Mouse (Mus musculus) lung, postnatal 25 days (tissue): ENCODE results near the gene Krtap1-4.
A peak's percentile ranks its signal among the peaks of the same experiment; 100 is the strongest.
"Not testable (repeated sequence)": the region's sequence is repeated elsewhere in the genome, so short reads cannot be mapped to it uniquely, and the experiment has no call there.

Source experiments
- DNase-seq: peaks from one replicate; pipeline ENCODE4 v3.0.0; 2022; ENCODE audit warnings: low spot score

The Krtap1-4 gene

GRCm38 (mm10) chr11:99583245-99583704 is at the start of gene Krtap1-4:
Gene Krtap1-4 (minus strand): TSS chr11:99583654.
- DNase-seq = no peak

- DNase-seq = no peak
Observed at GRCm38 (mm10) chr11:99630890-99631289, 47.4 kb upstream of the Krtap1-4 start.

- DNase-seq = no peak
Observed at GRCm38 (mm10) chr11:99628138-99628537, 44.7 kb upstream of the Krtap1-4 start, which contains the start of gene Krtap4-1. Gene Krtap4-1 (minus strand): TSS chr11:99628238.

GRCm38 (mm10) chr11:99620335-99620734 is 36.9 kb upstream of the Krtap1-4 start, which contains the start of gene Gm11562:
Gene Gm11562 (minus strand): TSS chr11:99620435.
- DNase-seq = no peak

GRCm38 (mm10) chr11:99614796-99615363 is 31.4 kb upstream of the Krtap1-4 start, which contains the start of gene Krtap2-4:
Gene Krtap2-4 (minus strand): TSS chr11:99614846.
- DNase-seq = no peak

- not testable (repeated sequence) for DNase-seq
Observed at GRCm38 (mm10) chr11:99610089-99610488, 26.6 kb upstream of the Krtap1-4 start, which contains the start of gene Gm11937. Gene Gm11937 (minus strand): TSS chr11:99610189.

GRCm38 (mm10) chr11:99609126-99609525 is 25.7 kb upstream of the Krtap1-4 start:
- no peak for DNase-seq

GRCm38 (mm10) chr11:99603208-99603607 is 19.8 kb upstream of the Krtap1-4 start, which contains the start of gene Gm11938:
Gene Gm11938 (minus strand): TSS chr11:99603308.
- not testable (repeated sequence) for DNase-seq

- not testable (repeated sequence) for DNase-seq
Observed at GRCm38 (mm10) chr11:99597742-99598141, 14.3 kb upstream of the Krtap1-4 start, which contains the start of gene Krtap9-3. Gene Krtap9-3 (minus strand): TSS chr11:99598105.

GRCm38 (mm10) chr11:99590981-99591380 is 7.5 kb upstream of the Krtap1-4 start, which contains the start of gene Krtap1-3:
Gene Krtap1-3 (minus strand): TSS chr11:99591339.
- DNase-seq = no peak

- DNase-seq = no peak
Observed at GRCm38 (mm10) chr11:99585096-99585495, 1.6 kb upstream of the Krtap1-4 start.

- peak; percentile 7 for DNase-seq
Observed at GRCm38 (mm10) chr11:99581564-99581963, 1.9 kb downstream of the Krtap1-4 start.

GRCm38 (mm10) chr11:99581051-99581450 is 2.4 kb downstream of the Krtap1-4 start:
- no peak for DNase-seq

- no peak for DNase-seq
Observed at GRCm38 (mm10) chr11:99580636-99581035, 2.8 kb downstream of the Krtap1-4 start, which contains the start of gene Krtap1-5. Gene Krtap1-5 (minus strand): TSS chr11:99581016.

- DNase-seq = peak; percentile 79
Observed at GRCm38 (mm10) chr11:99574106-99574505, 9.3 kb downstream of the Krtap1-4 start.

GRCm38 (mm10) chr11:99573164-99573563 is 10.3 kb downstream of the Krtap1-4 start:
- DNase-seq = no peak

GRCm38 (mm10) chr11:99566530-99566929 is 16.9 kb downstream of the Krtap1-4 start, which contains the start of gene Krtap3-1:
Gene Krtap3-1 (minus strand): TSS chr11:99566630.
- DNase-seq = no peak

- DNase-seq = no peak
Observed at GRCm38 (mm10) chr11:99562580-99562979, 20.9 kb downstream of the Krtap1-4 start.

- DNase-seq = no peak
Observed at GRCm38 (mm10) chr11:99559366-99559765, 24.1 kb downstream of the Krtap1-4 start, which contains the start of gene Gm11939. Gene Gm11939 (minus strand): TSS chr11:99559466.

- DNase-seq = peak; percentile 7
Observed at GRCm38 (mm10) chr11:99557976-99558745, 25.3 kb downstream of the Krtap1-4 start.

GRCm38 (mm10) chr11:99556753-99557152 is 26.7 kb downstream of the Krtap1-4 start, which contains the start of gene Krtap3-2:
Gene Krtap3-2 (minus strand): TSS chr11:99556853.
- no peak for DNase-seq

GRCm38 (mm10) chr11:99556195-99556594 is 27.3 kb downstream of the Krtap1-4 start:
- no peak for DNase-seq
